Mouse (Mus musculus): ENCODE measurements around the gene Lalba.

DNA sequence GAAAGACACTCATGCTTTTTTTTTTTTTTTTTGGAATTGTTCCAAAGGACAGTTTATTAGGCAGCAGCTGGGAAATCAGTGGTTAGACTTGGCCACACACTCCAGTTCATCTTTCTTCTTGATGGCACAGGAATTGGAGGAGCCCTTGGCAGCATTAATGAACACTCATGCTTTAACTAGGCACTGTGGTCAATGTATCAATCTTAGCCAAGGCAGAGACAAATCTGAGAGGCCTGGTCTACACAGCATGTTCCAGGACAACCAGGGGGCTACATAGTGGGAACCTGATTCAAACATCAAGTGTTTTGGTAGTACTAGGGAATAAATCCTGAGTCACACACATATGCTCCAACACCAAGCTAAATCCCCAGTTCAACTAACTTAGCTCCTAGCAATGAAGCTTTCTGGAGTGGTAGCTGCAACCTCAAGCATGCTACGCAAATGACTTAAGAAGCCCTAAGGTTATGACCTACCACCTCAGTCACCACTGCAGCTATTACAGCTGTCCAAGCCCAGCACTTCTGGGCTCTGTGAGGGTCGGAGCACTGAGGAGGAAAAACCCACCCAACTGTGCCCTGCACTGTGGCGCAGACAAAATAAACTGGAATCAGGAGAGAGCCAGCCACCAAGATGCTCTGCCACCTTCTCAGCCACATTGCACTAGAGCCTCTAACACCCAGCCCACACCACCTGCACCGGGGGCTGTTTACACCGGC is 44.7 kb upstream of the Lalba start:
- TF ChIP-seq POLR2A (IDR thresholded peaks at IDR 0.05; ENCODE audit: control insufficient read depth in 1 of 2, insufficient read depth in 1 of 2, low read depth in 1 of 2, low read length in 2 of 2, poor library complexity in 1 of 2) (no peak), CTCF (IDR thresholded peaks at IDR 0.05 in 2 of 3, conservative IDR thresholded peaks at IDR 0.05 in 1 of 3; ENCODE audit: control insufficient read depth in 1 of 3, insufficient read depth in 1 of 3, low read depth in 2 of 3, low read length in 3 of 3, poor library complexity in 1 of 3, severe bottlenecking in 1 of 3) (no peak), MAZ (IDR thresholded peaks at IDR 0.05; ENCODE audit: low read depth, low read length) (no peak), USF1 (IDR thresholded peaks at IDR 0.05; ENCODE audit: low read depth, low read length) (no peak), MXI1 (IDR thresholded peaks at IDR 0.05; ENCODE audit: low read depth, low read length) (no peak), MAX (IDR thresholded peaks at IDR 0.05; ENCODE audit: low read length) (no peak), SMC3 (IDR thresholded peaks at IDR 0.05; ENCODE audit: low read depth, low read length) (no peak), MEF2A (IDR thresholded peaks at IDR 0.05; ENCODE audit: extremely low read depth, insufficient replicate concordance, low read depth, low read length, poor library complexity, severe bottlenecking) (no peak)
